Mouse (Mus musculus) heart, embryonic 11.5 days (tissue): ENCODE measurements around the gene Olfr1360. TPM values are rescaled to one million over a fixed set of nuclear protein-coding genes. Genes with fewer than 3 reads are reported as not detected.

ENCODE experiments used
- ATAC-seq: fragments of 200-750 bp; cut with Nextera tagmentation; replicated peaks from 2 replicates; pipeline ENCODE4 v1.8.0; 2017; ENCODE audit warnings: moderate library complexity; ENCODE audit not compliant: insufficient number of reproducible peaks, low FRiP score, low TSS enrichment
- H3K27ac ChIP-seq: fragments of 300-500 bp; sonication (generic); 2 replicates; pipeline ENCODE4 v1.5.1; 2014; ENCODE audit warnings: mild to moderate bottlenecking, low read depth, low read length
- H3K27me3 ChIP-seq: fragments of 300-500 bp; sonication (generic); 2 replicates; pipeline ENCODE4 v1.6.1; 2014; ENCODE audit warnings: mild to moderate bottlenecking, low read length, mixed read lengths; ENCODE audit not compliant: control insufficient read depth, insufficient read depth
- H3K36me3 ChIP-seq: fragments of 300-500 bp; sonication (generic); 2 replicates; pipeline ENCODE4 v1.6.1; 2014; ENCODE audit warnings: mild to moderate bottlenecking, low read length, moderate library complexity, mixed read lengths; ENCODE audit not compliant: control insufficient read depth, insufficient read depth
- H3K4me1 ChIP-seq: fragments of 300-500 bp; sonication (generic); 2 replicates; pipeline ENCODE4 v1.6.1; 2014; ENCODE audit warnings: low read length; ENCODE audit not compliant: control insufficient read depth, insufficient read depth
- H3K4me2 ChIP-seq: fragments of 300-500 bp; sonication (generic); 2 replicates; pipeline ENCODE4 v1.6.1; 2014; ENCODE audit warnings: mild to moderate bottlenecking, moderate library complexity
- H3K4me3 ChIP-seq: fragments of 300-500 bp; sonication (generic); 2 replicates; pipeline ENCODE4 v1.5.1; 2014; ENCODE audit warnings: low read depth, low read length
- H3K9ac ChIP-seq: fragments of 300-500 bp; sonication (generic); 2 replicates; pipeline ENCODE4 v1.6.1; 2014; ENCODE audit warnings: mild to moderate bottlenecking, low read depth, low read length, moderate library complexity
- H3K9me3 ChIP-seq: fragments of 300-500 bp; sonication (generic); replicated peaks from 2 replicates; pipeline ENCODE4 v1.6.1; 2016; ENCODE audit warnings: low read length; ENCODE audit not compliant: control insufficient read depth
- WGBS: fragments of 180-500 bp; shearing (Covaris S2); extraction: QIAGEN DNeasy Blood & Tissue Kit; methylation state at CpG from one replicate; pipeline ENCODE4 v1.1.7; 2014; ENCODE audit not compliant: insufficient replicate concordance; 5-methylcytosine and 5-hydroxymethylcytosine counted together
- microRNA-seq: library from miRNA; unstranded; fragments of <30 nt; microRNA quantifications from one replicate; pipeline ENCODE4, GENCODE M21; 2016; ENCODE audit warnings: borderline number of aligned reads
- polyA plus RNA-seq: library from polyadenylated mRNA; unstranded; fragments of >200 nt; fragmentation: Nextera tagmentation; extraction: Ambion mirVana; gene quantifications from 2 replicates; pipeline ENCODE4 v1.2.1, GENCODE M21; 2014

The Olfr1360 gene
- polyA plus RNA-seq, 1 experiment from 2014 or later, result not detected

DNA sequence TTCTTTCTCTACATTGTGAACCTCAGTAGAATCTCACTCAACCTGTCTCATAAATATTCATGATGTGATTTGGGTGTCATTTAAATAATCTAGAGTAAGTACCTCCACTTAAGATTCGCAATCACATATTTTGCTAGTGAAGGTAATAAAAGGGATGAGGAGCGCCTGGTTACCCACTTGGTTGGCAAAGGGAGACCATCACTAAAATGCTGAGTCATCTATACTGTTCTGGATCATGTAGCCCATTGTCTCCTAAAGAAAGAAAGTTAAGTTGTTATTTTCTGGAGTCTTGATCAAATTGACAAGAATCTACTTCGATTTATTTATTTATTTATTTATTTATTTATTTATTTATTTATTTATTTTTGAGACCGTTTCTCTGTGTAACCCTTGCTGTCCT lies 29.5 kb upstream of the Olfr1360 start:
- no peak overlapping the region for H3K4me3 ChIP-seq
- no peaks in the 10 kb centered on the region; the same call in 1 of the 2 replicates for H3K4me1 ChIP-seq
- no peak overlapping the region for H3K27ac ChIP-seq
- no peaks in the 10 kb centered on the region for H3K36me3 ChIP-seq
- no peak overlapping the region for H3K4me2 ChIP-seq
- no peak overlapping the region for H3K9ac ChIP-seq
- H3K27me3 ChIP-seq, result no peaks in the 10 kb centered on the region
- no peak for ATAC-seq
- 71% methylated on average over 4 of the region's 4 CpGs for WGBS
- H3K9me3 ChIP-seq, result no peaks in the 10 kb centered on the region

DNA sequence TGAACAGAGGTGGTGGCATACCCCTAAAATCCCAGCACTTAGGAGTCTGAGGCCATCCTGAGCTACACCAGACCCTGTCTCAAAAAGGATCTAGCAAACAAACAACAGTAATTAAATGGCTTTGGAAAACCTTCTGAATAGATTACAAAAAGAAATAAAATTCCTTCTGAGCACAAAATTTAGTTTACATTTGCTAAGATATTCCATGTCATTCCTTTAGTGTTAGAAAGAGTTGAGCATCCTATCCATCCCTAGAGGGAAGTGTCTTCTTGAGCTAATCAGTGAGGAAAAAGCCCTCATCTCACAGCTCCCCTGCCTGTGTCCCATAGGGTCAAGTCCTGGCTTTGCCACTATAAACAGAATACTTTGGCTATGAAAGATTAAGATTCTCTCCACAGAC lies 20.6 kb upstream of the Olfr1360 start, which contains the start of gene Olfr1359:
TSS of gene Olfr1359 (plus strand) at position 301 of the 400 bp plus-strand sequence.
- Histone ChIP-seq H3K9me3 (no peaks in the 10 kb centered on the region), H3K4me2 (no peak within 1 kb of the TSS), H3K4me1 (no peaks in the 10 kb centered on the region), H3K27me3 (no peaks in the 10 kb centered on the region), H3K9ac (no peak within 1 kb of the TSS), H3K4me3 (no peak within 1 kb of the TSS), H3K36me3 (no peaks in the 10 kb centered on the region), H3K27ac (no peak within 1 kb of the TSS)
- ATAC-seq, result no peak

DNA sequence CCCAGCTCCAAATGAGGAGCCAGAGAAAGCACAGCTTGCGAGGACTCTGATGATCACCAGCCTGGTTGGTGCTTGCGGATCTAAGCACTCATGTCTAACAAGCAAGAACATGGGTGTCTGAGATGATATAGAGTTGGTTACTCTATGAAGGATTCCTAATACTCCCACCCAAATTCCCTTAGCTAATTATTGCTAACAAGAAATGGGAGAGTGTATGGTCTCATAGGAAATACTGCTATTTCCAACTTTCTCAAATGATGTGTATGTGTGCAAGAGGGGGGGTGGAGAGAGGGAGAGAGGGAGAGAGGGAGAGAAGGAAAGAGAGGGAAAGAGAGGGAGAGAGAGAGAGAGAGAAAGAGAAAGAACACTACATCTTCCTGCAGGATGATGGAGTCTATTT lies 13.9 kb downstream of the Olfr1360 start, which contains the start of gene Olfr1361:
TSS of gene Olfr1361 (minus strand) at position 101 of the 400 bp plus-strand sequence.
- Histone ChIP-seq H3K9ac (no peak within 1 kb of the TSS), H3K4me2 (no peak within 1 kb of the TSS), H3K27me3 (no peaks in the 10 kb centered on the region), H3K4me3 (no peak within 1 kb of the TSS), H3K36me3 (no peaks in the 10 kb centered on the region), H3K27ac (no peak within 1 kb of the TSS), H3K9me3 (no peaks in the 10 kb centered on the region), H3K4me1 (no peaks in the 10 kb centered on the region)
- no peak for ATAC-seq
- WGBS, result 68% methylated on average over 2 of the region's 2 CpGs

DNA sequence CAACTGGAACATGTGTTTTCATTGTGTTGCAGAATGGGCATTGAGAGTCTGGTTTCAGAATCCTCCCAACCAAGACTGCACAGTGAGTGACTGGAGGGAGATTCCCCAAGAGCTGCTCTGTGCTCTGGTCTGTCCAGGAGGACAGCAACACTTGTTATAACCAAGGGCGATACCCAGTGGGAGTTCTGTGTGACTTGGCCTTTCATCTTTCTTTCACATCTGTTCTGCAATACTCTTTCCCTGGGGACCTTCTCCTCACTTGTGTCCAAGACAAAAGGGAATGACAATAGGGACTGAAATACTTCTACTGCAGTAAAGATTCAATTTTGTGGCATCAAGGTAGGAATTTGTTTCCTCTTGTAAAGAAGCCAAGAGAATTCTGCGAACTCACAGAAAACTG lies 34.8 kb downstream of the Olfr1360 start, which contains the start of gene Olfr11:
TSS of gene Olfr11 (minus strand) at position 101 of the 400 bp plus-strand sequence.
- H3K27me3 ChIP-seq, result no peaks in the 10 kb centered on the region
- H3K36me3 ChIP-seq, result no peaks in the 10 kb centered on the region
- no peaks in the 10 kb centered on the region for H3K4me1 ChIP-seq
- H3K4me2 ChIP-seq, result no peak within 1 kb of the TSS
- WGBS, result 77% methylated on average over 2 of the region's 2 CpGs
- no peak within 1 kb of the TSS for H3K4me3 ChIP-seq
- ATAC-seq, result no peak
- no peaks in the 10 kb centered on the region for H3K9me3 ChIP-seq
- no peak within 1 kb of the TSS for H3K9ac ChIP-seq
- no peak within 1 kb of the TSS for H3K27ac ChIP-seq

Small RNA genes within 50 kb of the gene (microRNA-seq; reads per million reads assigned to microRNA genes)
- gene Gm44357 (not detected), gene Gm44367 (not detected)

Other genes starting within 250 kb of the Olfr1360 start
- 2.3 and 3.6 TPM in 2 replicates for gene Pgbd1, start 236.3 kb downstream of the Olfr1360 start, polyA plus RNA-seq
- 20.3 and 26.7 TPM in 2 replicates for gene Zscan26, start 223.7 kb downstream of the Olfr1360 start, polyA plus RNA-seq
- 2.0 and 2.6 TPM in 2 replicates for gene Nkapl, start 208.9 kb downstream of the Olfr1360 start, polyA plus RNA-seq
- 1.2 and 1.8 TPM in 2 replicates for gene Zkscan4, start 198.5 kb downstream of the Olfr1360 start, polyA plus RNA-seq
- gene Gm10065, start 198.0 kb downstream of the Olfr1360 start, polyA plus RNA-seq, result not detected in 2 replicates
- gene AK157302, start 182.2 kb downstream of the Olfr1360 start, polyA plus RNA-seq, result 0.14 and 0.46 TPM in 2 replicates
- 7.4 and 8.5 TPM in 2 replicates for gene Gm11273, start 176.0 kb downstream of the Olfr1360 start, polyA plus RNA-seq
- 6.4 and 6.5 TPM in 2 replicates for gene Zkscan8, start 146.3 kb downstream of the Olfr1360 start, polyA plus RNA-seq
- gene Olfr1366, start 134.6 kb downstream of the Olfr1360 start, polyA plus RNA-seq, result 0.14 and 0.15 TPM in 2 replicates
- not detected in 2 replicates for gene Olfr1535, start 117.5 kb downstream of the Olfr1360 start, polyA plus RNA-seq
- not detected in 2 replicates for gene Olfr1364, start 95.6 kb downstream of the Olfr1360 start, polyA plus RNA-seq
- not detected in 2 replicates for gene Olfr1362, start 63.4 kb downstream of the Olfr1360 start, polyA plus RNA-seq
- gene Olfr11, start 34.9 kb downstream of the Olfr1360 start, polyA plus RNA-seq, result not detected in 2 replicates
- gene Olfr1361, start 14.0 kb downstream of the Olfr1360 start, polyA plus RNA-seq, result not detected in 2 replicates
- gene Olfr1359, start 20.7 kb upstream of the Olfr1360 start, polyA plus RNA-seq, result not detected in 2 replicates
- not detected in 2 replicates for gene Hist1h2bl, start 38.7 kb upstream of the Olfr1360 start, polyA plus RNA-seq
- gene Hist1h2ai, start 39.0 kb upstream of the Olfr1360 start, polyA plus RNA-seq, result 6.5 and 8.4 TPM in 2 replicates
- gene Hist1h3h, start 40.3 kb upstream of the Olfr1360 start, polyA plus RNA-seq, result 4.4 TPM in 1 of 2 replicates, not detected in the other
- gene Hist1h2bm, start 44.6 kb upstream of the Olfr1360 start, polyA plus RNA-seq, result 1.4 and 1.6 TPM in 2 replicates
- 0.79 and 1.1 TPM in 2 replicates for gene Hist1h4j, start 57.7 kb upstream of the Olfr1360 start, polyA plus RNA-seq
- 3.0 TPM in 1 of 2 replicates, not detected in the other for gene Hist1h4k, start 73.1 kb upstream of the Olfr1360 start, polyA plus RNA-seq
- 3.1 and 4.2 TPM in 2 replicates for gene Hist1h2ak, start 76.4 kb upstream of the Olfr1360 start, polyA plus RNA-seq
- 1.6 and 2.0 TPM in 2 replicates for gene Hist1h2bn, start 76.7 kb upstream of the Olfr1360 start, polyA plus RNA-seq
- gene Hist1h1b, start 103.2 kb upstream of the Olfr1360 start, polyA plus RNA-seq, result 5.9 and 10.8 TPM in 2 replicates
- 107 and 123 TPM in 2 replicates for gene Hist1h3i, start 106.0 kb upstream of the Olfr1360 start, polyA plus RNA-seq
- gene Hist1h2an, start 109.8 kb upstream of the Olfr1360 start, polyA plus RNA-seq, result 3.3 and 6.2 TPM in 2 replicates
- gene Hist1h2bp, start 110.1 kb upstream of the Olfr1360 start, polyA plus RNA-seq, result 1.5 TPM in 1 of 2 replicates, not detected in the other
- gene Hist1h2bq, start 132.8 kb upstream of the Olfr1360 start, polyA plus RNA-seq, result 9.4 and 11.6 TPM in 2 replicates
- gene Hist1h2ao, start 133.1 kb upstream of the Olfr1360 start, polyA plus RNA-seq, result not detected in 2 replicates
- not detected in 2 replicates for gene Hist1h4m, start 134.3 kb upstream of the Olfr1360 start, polyA plus RNA-seq
- 7.1 and 10.5 TPM in 2 replicates for gene Hist1h4n, start 154.8 kb upstream of the Olfr1360 start, polyA plus RNA-seq
- 2,147 and 2,559 TPM in 2 replicates for gene Hist1h2ap, start 156.1 kb upstream of the Olfr1360 start, polyA plus RNA-seq
- gene Hist1h2br, start 156.3 kb upstream of the Olfr1360 start, polyA plus RNA-seq, result 10.3 and 12.3 TPM in 2 replicates